Mouse (Mus musculus) monocyte, adult 2 months (primary cell): ENCODE measurements around the gene Asna1.

ENCODE experiments used
- DNase-seq, 2 experiments: peaks; one replicate each; pipeline ENCODE4 v3.0.0; 2022; ENCODE audit warnings: low spot score in 2 of 2, low read depth in 1 of 2

The Asna1 gene

GRCm38 (mm10) chr8:85035165-85035727 is 10.2 kb upstream of the Asna1 start:
- no peak for DNase-seq

- DNase-seq: peak; percentile 26 to 59
Observed at GRCm38 (mm10) chr8:85034764-85035163, 9.7 kb upstream of the Asna1 start.

GRCm38 (mm10) chr8:85033867-85034266 is 8.8 kb upstream of the Asna1 start:
- DNase-seq: no peak

- no peak for DNase-seq
Observed at GRCm38 (mm10) chr8:85032622-85033311, 7.7 kb upstream of the Asna1 start.

GRCm38 (mm10) chr8:85029271-85029670 is 4.2 kb upstream of the Asna1 start:
- DNase-seq: no peak

GRCm38 (mm10) chr8:85027922-85028321 is 2.8 kb upstream of the Asna1 start:
- DNase-seq: no peak

GRCm38 (mm10) chr8:85027516-85027855 is 2.4 kb upstream of the Asna1 start:
- DNase-seq: no peak

- peak; percentile 91 to 96 for DNase-seq
Observed at GRCm38 (mm10) chr8:85026670-85027515, 1.8 kb upstream of the Asna1 start, which contains the start of gene Trir. Trir (plus strand) TSS chr8:85026823.

GRCm38 (mm10) chr8:85023846-85024245 is 1.2 kb downstream of the Asna1 start:
- no peak for DNase-seq

- no peak for DNase-seq
Observed at GRCm38 (mm10) chr8:85021514-85022055, 3.5 kb downstream of the Asna1 start.

GRCm38 (mm10) chr8:85017209-85017608 is 7.9 kb downstream of the Asna1 start:
- DNase-seq: no peak

- no peak for DNase-seq
Observed at GRCm38 (mm10) chr8:85016724-85017123, 8.4 kb downstream of the Asna1 start.

GRCm38 (mm10) chr8:85014431-85014830 is 10.7 kb downstream of the Asna1 start, which contains the start of gene Best2:
Best2 (minus strand) TSS chr8:85014531.
- DNase-seq: no peak

GRCm38 (mm10) chr8:85013230-85013840 is 11.7 kb downstream of the Asna1 start:
- DNase-seq: peak; percentile 36 to 68

GRCm38 (mm10) chr8:85011242-85011641 is 13.8 kb downstream of the Asna1 start:
- no peak for DNase-seq

GRCm38 (mm10) chr8:85007686-85008085 is 17.4 kb downstream of the Asna1 start:
- DNase-seq: peak in 1 of 2 experiments; percentile 55

- peak; percentile 85 to 90 for DNase-seq
Observed at GRCm38 (mm10) chr8:84997649-84998295, 27.3 kb downstream of the Asna1 start.

- DNase-seq: no peak
Observed at GRCm38 (mm10) chr8:84996978-84997377, 28.1 kb downstream of the Asna1 start.

GRCm38 (mm10) chr8:84995680-84996079 is 29.4 kb downstream of the Asna1 start:
- no peak for DNase-seq

GRCm38 (mm10) chr8:84994375-84994774 is 30.7 kb downstream of the Asna1 start:
- no peak for DNase-seq

- no peak for DNase-seq
Observed at GRCm38 (mm10) chr8:84990836-84991235, 34.2 kb downstream of the Asna1 start.
